Mouse (Mus musculus): ENCODE data around the gene Slc16a1.

Slc16a1 gene

DNA sequence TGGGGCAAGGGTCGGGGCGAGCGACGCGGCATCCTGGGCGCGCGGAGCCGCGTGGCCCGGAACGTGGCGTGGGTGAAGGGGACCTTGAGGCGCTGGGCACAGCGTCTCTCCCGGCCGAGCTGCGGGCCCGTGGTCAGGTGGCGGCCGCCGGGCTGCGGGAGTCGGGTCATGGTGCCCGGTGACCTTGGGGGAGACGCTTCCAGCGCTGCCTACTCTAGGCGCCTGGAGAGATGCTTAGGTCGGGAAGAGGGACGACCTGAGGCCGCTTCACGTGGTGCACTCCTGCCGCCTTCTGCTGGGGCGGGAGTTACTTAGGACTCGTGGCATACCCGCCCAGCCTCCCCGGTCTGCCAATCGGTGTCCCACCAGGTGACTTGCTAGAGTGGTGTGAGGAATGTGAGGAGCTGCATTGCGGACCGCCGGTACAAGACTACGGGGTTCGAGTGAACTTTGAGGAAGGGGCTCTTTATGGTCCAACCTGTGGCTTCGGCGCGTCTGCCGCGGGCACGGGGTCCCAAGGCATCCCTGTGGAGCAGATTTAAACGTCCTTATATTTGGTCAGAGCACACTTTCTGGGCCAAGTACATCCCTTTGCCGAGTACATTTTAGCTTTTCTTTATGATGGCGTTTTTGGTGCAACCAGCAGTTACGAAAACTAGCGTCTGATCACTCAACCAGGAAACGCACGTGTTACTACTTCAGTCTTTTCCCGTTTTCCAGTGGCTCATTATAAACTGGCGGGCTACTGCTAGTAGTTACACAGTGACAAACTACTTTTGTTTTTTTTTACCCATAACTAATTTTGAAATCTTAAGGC lies 672 bp downstream of the Slc16a1 start:
- DNase-seq (ENCODE audit: low spot score) = peak; percentile 66

GRCm38 (mm10) chr3:104639749-104640368 lies 1.4 kb downstream of the Slc16a1 start:
- DNase-seq (ENCODE audit: low spot score) = no peak

- no peak for DNase-seq (ENCODE audit: low spot score)
These were observed 2.4 kb downstream of the Slc16a1 start for GRCm38 (mm10) chr3:104640855-104641254.

DNA sequence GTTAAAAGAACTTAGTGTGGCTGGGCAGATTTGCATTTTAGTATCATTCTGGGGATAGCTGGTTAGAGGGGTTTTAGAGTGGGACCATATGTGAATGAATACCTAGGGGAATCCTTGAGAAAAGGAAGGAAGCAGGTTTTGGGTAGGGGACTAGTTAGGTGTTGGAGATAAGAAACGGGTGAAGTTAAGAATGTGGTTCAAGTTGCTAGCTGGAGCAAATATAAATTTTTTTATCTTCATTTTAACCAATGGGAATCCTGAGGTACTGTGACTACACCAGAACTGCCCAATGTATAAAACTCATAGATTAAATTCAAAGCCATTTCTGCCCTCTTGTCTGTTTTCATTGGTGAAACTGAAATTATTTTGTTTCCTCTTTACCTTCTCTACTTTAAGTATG lies 2.8 kb downstream of the Slc16a1 start:
- DNase-seq (ENCODE audit: low spot score) = no peak

- peak; percentile 31 for DNase-seq (ENCODE audit: low spot score)
These were observed 4.6 kb downstream of the Slc16a1 start for GRCm38 (mm10) chr3:104643113-104643512.

- DNase-seq (ENCODE audit: low spot score) = peak; percentile 82
These were observed 5.4 kb downstream of the Slc16a1 start for GRCm38 (mm10) chr3:104643810-104644270.

DNA sequence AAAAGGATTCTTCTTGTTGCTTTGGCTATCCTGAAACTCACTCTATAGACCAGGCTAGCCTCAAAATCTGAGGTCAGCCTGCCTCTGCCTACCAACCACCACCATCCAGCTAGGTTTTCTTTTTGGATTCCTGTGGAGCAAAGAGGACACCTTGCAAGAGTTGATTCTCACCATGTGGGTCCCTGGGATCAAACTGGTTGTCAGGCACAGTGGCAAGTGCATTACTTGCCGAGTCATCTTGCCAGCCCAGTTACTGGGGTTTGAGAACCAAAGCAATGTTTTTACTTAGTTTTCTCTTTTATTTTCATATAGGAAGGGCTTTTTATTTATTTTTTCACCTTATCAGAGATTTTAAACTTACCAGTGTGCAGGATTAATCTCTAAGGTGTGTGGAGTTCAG lies 5.9 kb downstream of the Slc16a1 start:
- DNase-seq (ENCODE audit: low spot score) = no peak

DNA sequence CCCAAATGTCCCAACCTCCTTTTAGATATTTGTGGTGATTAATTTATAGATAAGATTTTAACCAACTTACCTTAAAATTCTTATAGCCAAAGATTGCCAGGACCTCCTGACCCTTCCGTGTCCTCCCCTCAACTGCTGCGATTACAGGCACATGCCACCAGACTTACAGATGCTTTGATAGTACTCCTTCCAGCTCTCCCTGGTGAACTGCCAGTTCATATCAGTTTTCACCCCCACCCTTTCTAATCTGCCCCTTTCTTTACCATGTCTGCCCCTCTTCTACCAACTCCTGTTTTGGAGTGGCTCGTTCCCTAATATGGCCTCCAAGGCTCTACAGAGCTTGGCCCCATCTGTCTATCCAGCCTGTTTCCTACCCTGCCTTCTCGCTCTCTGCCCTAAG lies 15.8 kb downstream of the Slc16a1 start:
- DNase-seq (ENCODE audit: low spot score) = no peak

- DNase-seq (ENCODE audit: low spot score) = no peak
These were observed 16.5 kb downstream of the Slc16a1 start for GRCm38 (mm10) chr3:104654921-104655320.

DNA sequence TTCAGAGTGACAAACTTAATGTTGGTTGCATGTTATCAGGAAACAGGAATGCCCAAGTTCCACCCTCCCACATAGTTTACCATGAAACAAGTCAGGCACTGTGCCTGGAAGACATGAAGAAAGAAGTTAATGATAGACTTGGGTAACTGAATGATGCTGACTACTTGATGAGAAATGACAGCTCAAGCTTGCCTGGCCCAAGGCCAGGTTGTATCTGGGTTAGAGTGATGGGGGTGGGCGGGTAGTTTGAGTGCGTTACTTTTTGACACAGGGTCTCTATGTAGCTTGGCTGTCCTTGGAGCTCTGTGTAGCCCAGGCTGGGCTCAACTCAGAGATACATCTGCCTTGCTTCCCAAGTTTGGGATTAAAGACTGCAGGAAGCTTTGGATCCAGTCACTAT lies 20.2 kb downstream of the Slc16a1 start:
- DNase-seq (ENCODE audit: low spot score) = no peak

DNA sequence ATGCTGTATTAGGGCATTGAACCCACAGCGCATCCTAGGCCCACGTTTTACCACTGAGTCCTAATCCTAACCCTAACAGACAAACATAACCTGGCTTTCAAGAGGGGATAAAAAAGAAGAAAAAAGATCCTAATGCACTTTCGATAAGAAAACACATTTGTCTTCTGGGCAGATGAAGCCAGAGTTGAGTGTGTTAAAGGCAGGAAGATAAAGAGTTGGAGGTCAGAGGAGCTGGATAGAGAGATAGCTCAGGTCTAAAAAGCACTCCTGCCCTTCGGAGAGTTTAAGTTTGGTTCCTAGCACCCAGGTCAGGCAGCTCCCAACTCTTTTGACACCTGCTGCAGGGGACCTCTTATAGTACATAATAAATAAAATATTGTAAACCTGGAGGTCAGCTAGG lies 21.3 kb downstream of the Slc16a1 start:
- DNase-seq (ENCODE audit: low spot score) = no peak

- DNase-seq (ENCODE audit: low spot score) = no peak
These were observed 22.1 kb downstream of the Slc16a1 start for GRCm38 (mm10) chr3:104660522-104660921.

- DNase-seq (ENCODE audit: low spot score) = peak; percentile 43
These were observed 23.5 kb downstream of the Slc16a1 start for GRCm38 (mm10) chr3:104662007-104662406.

DNA sequence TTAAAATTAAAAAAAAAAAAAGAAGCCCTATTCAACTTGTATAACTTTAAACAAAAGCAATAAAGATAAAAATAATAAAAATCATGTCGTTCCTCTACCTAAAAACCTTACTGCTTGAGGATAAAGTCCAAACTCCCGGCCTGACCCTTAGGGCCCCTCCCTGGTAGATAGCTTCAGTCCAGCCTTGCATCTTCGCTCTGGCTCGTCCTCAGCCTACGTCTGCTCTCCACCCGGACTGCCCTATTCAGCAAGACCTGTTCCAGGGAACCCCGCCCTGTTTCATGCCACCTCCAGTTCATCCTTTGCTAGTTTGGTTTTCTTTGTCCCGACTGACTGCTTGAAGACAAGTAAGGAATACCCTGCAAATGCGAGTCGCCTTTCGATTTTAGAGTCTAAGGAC lies 24.5 kb downstream of the Slc16a1 start:
- DNase-seq (ENCODE audit: low spot score) = no peak

DNA sequence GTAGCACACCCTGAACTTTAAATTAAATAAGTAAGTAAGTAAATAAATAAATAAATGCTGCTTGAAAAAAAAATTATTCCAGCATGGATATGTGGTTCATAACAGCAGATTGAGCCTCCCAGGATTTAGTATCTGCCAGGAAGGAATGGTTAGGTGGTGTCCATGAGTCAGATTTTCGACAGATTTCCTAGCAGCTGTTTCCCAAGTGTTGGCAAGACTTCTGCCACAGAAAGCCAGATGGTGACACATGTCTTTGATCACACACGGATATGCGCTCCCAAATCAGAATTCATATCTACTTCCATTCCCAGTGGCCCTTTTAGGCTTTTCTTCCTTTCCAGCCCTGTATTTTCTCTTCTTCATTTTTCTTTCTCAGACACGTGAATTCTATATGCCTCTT lies 28.5 kb downstream of the Slc16a1 start:
- DNase-seq (ENCODE audit: low spot score) = peak; percentile 74

DNA sequence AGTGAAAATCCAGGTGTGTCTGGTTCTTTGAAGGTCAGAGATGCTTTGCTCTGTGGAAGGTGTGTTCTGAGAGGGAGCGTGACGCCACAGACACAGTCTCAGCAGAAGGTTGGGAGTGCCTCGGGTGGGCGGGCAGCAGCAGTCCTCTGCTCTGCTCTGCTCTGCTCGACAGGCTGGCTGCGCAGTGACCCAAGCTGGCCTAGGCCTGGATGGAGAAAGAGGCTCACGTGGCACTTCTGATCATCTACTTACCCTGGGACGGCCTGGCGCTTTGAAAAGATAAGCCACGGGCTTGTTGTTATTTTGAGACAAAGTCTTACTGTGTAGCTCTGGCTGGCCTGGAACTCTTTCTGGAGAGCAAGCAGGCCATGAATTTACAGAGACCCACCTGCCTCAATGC lies 29.0 kb downstream of the Slc16a1 start:
- DNase-seq (ENCODE audit: low spot score) = peak; percentile 60

- DNase-seq (ENCODE audit: low spot score) = no peak
These were observed 30.5 kb downstream of the Slc16a1 start for GRCm38 (mm10) chr3:104668989-104669388.

DNA sequence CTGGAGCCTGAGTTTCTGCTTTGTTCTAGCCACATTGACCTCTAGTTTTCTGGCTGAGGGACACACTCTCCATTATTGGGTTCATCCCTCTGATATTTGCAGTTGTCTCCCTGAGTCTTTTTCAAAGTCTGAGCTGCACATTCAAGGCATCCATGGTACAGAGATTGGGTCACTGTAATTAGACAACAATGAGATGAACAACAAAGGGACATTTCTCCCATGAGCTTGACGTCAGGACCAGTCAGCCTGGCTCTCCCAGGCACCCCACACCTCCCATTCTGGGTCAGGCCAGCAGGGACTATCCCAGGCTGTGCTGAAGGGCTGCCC lies 31.4 kb downstream of the Slc16a1 start:
- DNase-seq (ENCODE audit: low spot score) = no peak

DNA sequence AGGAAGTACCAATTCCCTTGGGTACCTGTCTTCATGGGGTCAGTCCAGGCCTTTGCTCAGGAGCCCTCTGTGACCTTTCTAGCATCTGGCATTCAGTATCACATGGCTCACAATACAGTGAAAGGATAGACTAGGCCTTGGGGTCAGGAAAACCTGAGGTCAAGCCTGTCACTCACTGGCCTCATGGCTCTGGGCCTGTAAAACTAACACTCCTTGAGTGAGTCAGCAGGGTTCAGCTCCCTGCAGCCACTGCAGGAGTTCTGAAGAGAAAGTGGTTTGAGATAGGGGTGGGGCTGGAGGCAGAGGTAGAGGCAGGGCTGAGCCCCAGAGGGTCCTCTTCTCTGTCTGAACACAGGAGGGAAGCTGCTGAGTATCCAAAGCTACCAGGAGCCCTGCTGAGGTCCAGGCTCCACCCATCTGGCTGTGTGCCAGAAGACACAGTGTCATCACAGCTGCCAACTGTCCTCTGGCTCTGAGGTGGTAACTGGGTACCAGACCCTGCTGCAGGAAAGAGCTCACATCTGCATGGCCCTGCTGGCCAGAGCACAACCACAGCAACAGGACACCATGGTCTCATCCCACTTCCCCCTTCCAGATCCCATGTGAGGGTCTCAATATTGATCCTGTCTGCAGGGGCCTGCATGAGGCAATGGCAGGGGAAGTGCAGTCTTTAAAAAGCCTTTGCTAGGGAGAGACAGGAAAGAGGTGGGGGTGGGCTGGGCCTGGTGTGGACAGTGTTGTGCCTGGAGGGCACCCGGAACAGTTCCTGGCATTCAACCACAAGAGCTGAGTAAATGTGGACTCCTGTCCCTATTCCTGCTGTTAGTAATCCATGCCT lies 31.9 kb downstream of the Slc16a1 start:
- DNase-seq (ENCODE audit: low spot score) = peak; percentile 66

GRCm38 (mm10) chr3:104671543-104671942 lies 33.1 kb downstream of the Slc16a1 start:
- DNase-seq (ENCODE audit: low spot score) = peak; percentile 62

DNA sequence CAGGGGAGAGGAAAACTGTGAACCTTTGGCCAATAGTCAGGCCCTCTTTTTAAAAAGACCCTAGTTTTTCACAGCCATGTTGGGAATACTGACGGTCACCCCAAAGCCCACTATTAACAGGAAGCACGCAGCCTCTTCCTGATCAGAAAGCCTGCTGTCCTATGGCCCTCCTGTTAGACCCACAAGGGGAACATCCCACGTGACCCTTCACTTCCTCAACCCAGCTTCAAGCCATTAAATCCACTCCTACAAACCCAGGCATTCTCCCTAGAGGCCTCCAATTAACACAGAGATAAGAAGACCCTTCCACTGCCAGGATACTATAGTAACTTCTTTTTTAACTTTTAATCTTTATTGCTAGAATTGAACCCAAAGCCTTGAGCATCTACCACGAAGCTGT lies 33.6 kb downstream of the Slc16a1 start:
- peak; percentile 39 for DNase-seq (ENCODE audit: low spot score)

DNA sequence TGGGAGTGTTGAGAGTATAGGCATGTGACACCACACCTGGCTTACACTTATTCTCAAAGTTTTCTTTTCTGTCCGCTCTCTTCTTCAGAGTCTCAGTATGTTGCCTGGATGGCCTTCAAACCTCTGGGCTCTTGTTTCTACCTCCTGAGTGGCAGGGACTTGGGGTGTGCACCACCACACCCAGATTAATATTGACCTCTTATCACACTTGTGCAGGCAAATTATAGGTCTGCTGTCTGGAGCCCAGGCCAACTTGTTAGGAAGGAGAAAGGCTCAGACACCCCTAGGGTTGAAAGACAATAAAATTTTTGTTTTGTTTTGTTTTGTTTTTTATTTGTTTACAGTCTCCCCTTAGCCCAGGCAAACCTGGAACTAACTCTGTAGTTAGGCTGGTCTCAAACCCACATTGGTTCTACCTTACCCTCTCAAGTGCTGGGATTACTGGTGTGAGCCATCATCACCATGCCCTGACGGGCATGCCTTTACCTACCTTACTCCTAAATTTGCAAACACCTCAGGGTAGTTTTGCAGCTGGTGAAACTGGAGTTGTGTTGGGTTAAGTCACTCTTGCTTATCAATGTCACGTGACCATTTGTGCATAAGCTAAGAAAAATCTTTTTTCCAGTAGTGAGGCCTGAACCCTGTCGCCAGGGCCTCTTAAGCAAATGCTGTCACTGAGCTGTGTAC lies 35.3 kb downstream of the Slc16a1 start:
- no peak for DNase-seq (ENCODE audit: low spot score)

Data from MN1 (cell line).